Mouse (Mus musculus) embryonic fibroblast, embryonic 13.5 days (primary cell): Measurements from ENCODE around the gene Mtm1. TPM values are rescaled to one million over a fixed set of nuclear protein-coding genes. Genes with fewer than 3 reads are reported as not detected.

Source experiments
- H3K27ac ChIP-seq: 2 replicates; pipeline ENCODE4 v1.5.1; 2012; ENCODE audit warnings: low read length, control low read depth, inconsistent platforms; ENCODE audit not compliant: insufficient read depth
- H3K4me1 ChIP-seq: 2 replicates; pipeline ENCODE4 v1.6.1; 2011; ENCODE audit warnings: low read length; ENCODE audit not compliant: control insufficient read depth, insufficient read depth
- H3K4me3 ChIP-seq: 2 replicates; pipeline ENCODE4 v1.5.1; 2011; ENCODE audit warnings: mild to moderate bottlenecking, control low read depth, low read length; ENCODE audit not compliant: insufficient read depth
- CTCF ChIP-seq: IDR thresholded peaks from 2 replicates; pipeline ENCODE4 v1.5.1; 2011; ENCODE audit warnings: mild to moderate bottlenecking, control low read depth, low read length, moderate library complexity, borderline replicate concordance; ENCODE audit not compliant: insufficient read depth
- POLR2A ChIP-seq: IDR thresholded peaks from 2 replicates; pipeline ENCODE4 v1.6.1; 2011; ENCODE audit warnings: low read depth, mild to moderate bottlenecking, control low read depth, low read length, moderate library complexity
- polyA plus RNA-seq: library from polyadenylated mRNA; stranded (reverse); fragments of >200 nt; gene quantifications from 2 replicates; pipeline ENCODE4 v1.2.4, GENCODE M21; 2011; ENCODE audit warnings: low read depth; ENCODE audit not compliant: missing spikeins, insufficient read length

Gene Mtm1
- 8.8 and 12.1 TPM in 2 replicates for polyA plus RNA-seq

DNA sequence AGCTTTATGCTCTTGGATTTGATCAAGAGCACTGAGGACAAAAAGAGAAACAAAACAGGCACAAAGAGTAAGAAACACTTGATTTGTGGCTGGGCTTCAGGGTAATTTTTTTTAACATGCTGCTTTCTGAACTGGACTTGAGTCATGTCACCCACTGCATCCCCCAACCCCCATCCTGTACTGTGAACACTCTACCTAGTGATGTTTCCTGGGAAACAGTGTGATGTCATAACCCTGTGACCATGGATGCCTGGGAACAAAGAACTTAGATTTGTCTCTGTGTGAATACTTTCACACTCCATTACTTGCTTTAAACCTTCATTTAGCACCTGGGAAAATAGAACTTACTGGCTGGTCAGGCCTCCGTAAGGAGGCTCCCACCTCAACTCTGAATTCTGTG lies at the start of gene Mtm1:
Gene Mtm1 (plus strand): TSS at position 301 of the 400 bp plus-strand sequence.
- H3K4me3 ChIP-seq: no peak within 1 kb of the TSS

GRCm38 (mm10) chrX:71181526-71181925 lies 29.0 kb upstream of the Mtm1 start:
- TF ChIP-seq CTCF (no peak), POLR2A (no peak)
- no peak overlapping the region for H3K4me3 ChIP-seq
- H3K4me1 ChIP-seq: no peaks in the 10 kb centered on the region
- no peak overlapping the region for H3K27ac ChIP-seq

More for the DNA sequence above, at the start of gene Mtm1:
- no peak for TF ChIP-seq CTCF
- TF ChIP-seq POLR2A: no peak
- Histone ChIP-seq H3K4me1 (no peaks in the 10 kb centered on the region), H3K27ac (no peak within 1 kb of the TSS)

GRCm38 (mm10) chrX:71183671-71184070 lies 26.9 kb upstream of the Mtm1 start:
- no peaks in the 10 kb centered on the region for H3K4me1 ChIP-seq
- TF ChIP-seq CTCF: no peak
- no peak for TF ChIP-seq POLR2A
- no peak overlapping the region for H3K4me3 ChIP-seq
- no peak overlapping the region for H3K27ac ChIP-seq

GRCm38 (mm10) chrX:71186396-71186795 lies 24.2 kb upstream of the Mtm1 start:
- H3K4me3 ChIP-seq: no peak overlapping the region
- TF ChIP-seq POLR2A (no peak), CTCF (no peak)
- no peaks in the 10 kb centered on the region for H3K4me1 ChIP-seq

GRCm38 (mm10) chrX:71204776-71205175 lies 5.8 kb upstream of the Mtm1 start:
- no peak for TF ChIP-seq CTCF
- no peak for TF ChIP-seq POLR2A
- no peak overlapping the region for H3K27ac ChIP-seq
- H3K4me1 ChIP-seq: no peaks in the 10 kb centered on the region
- no peak overlapping the region for H3K4me3 ChIP-seq

More at GRCm38 (mm10) chrX:71186396-71186795, 24.2 kb upstream of the Mtm1 start:
- no peak overlapping the region for H3K27ac ChIP-seq

DNA sequence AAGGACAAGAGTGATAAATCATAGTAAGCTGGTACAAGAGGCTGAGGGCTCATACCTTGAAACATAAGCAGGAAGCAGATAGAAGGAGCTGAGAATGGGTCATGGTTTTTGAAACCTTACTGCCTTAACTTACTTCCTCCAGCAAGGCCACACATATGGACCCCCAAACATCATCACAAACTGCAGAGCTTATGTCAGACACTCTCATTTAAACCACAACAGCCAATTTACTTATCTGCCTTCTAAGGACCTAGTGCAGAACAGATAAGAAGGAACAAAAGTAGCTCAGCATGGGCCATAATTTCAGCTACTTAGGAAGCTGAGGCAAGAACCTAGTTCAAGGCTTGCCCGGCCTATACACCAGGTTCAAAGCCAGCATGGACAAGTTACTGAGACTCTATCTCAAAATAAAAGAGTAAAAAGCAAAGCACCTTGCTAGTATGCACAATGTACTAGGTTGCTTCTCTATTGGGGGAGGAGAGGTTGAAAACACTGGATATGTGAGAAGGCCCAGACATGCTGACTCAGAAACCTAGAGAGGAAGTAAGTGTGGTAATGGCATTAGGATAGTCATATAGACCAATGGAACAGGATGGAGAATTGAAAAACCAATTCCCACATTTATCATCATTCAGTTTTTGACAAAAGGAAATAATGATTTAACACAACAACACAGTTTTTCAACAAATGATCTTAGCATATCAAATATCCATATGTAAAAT lies 4.6 kb upstream of the Mtm1 start:
- TF ChIP-seq CTCF: no peak
- no peak for TF ChIP-seq POLR2A
- H3K4me1 ChIP-seq: no peaks in the 10 kb centered on the region
- H3K4me3 ChIP-seq: no peak overlapping the region
- H3K27ac ChIP-seq: no peak overlapping the region

DNA sequence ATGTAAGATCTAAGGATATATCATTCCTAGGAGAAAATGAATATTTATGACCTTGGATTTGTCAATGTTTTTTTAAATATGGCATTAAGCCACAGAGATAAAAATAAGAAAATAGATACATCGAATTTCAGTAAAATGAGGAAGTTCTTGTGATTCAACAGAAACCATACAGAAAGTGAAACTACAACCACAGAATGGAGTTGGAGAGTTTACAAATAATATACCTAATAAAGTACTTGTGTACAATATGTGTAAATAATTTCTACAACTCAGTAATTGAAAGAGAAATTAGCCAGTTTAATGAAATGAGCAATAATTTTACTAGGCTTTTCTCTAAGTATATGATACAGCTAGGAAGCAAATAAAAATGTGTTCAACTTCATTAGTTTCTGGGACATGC lies 4.0 kb upstream of the Mtm1 start:
- no peak for TF ChIP-seq CTCF
- TF ChIP-seq POLR2A: no peak
- H3K4me3 ChIP-seq: no peak overlapping the region
- H3K27ac ChIP-seq: no peak overlapping the region
- no peaks in the 10 kb centered on the region for H3K4me1 ChIP-seq

- Histone ChIP-seq H3K4me3 (no peak overlapping the region), H3K4me1 (no peaks in the 10 kb centered on the region), H3K27ac (no peak overlapping the region)
- TF ChIP-seq POLR2A (no peak), CTCF (no peak)
Measured at GRCm38 (mm10) chrX:71212911-71213310, 2.3 kb downstream of the Mtm1 start.

DNA sequence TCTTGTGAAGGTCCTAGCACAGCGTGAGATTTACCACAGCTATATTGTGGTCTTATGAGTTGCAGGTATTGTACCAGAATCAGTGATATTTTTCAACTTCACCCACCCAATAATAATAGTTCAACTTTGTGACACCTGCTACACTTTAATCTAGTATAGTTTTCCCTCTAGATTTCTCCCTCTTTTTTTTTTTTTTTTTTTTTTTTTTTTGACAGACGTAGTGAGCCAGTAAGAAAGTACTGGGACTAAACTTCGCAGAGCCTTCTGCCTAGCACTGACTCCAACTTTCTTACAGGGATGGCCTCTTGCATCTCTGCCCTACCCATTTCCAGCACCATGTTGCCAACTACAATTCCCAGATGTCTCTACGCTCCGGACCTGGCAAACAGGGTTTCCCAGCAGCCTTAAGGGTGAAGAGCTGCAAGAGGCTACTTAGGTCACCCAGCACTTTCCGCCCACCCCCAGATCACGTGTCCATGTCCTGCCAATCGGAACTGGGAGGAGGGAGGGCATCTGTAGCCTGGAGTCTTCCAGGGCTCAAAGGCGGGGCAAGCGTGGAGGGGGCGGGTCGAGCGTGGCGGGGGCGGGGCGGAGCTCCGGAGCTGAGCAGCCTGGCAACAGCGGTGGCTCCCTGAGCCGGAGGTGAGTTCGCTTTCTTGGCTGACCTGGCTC lies 4.0 kb downstream of the Mtm1 start:
- Histone ChIP-seq H3K4me1 (no peaks in the 10 kb centered on the region), H3K27ac (no peak overlapping the region), H3K4me3 (peak overlapping the region; percentile 64)
- TF ChIP-seq POLR2A (peak; percentile 46; the same call in 1 of the 2 replicates), CTCF (no peak)

GRCm38 (mm10) chrX:71215113-71215708 lies 4.6 kb downstream of the Mtm1 start:
- no peaks in the 10 kb centered on the region for H3K4me1 ChIP-seq
- peak overlapping the region; percentile 64 for H3K4me3 ChIP-seq
- TF ChIP-seq POLR2A: no peak
- TF ChIP-seq CTCF: no peak
- no peak overlapping the region for H3K27ac ChIP-seq
